ENCODE assay signal across 27 mouse cellular contexts in the genomic region with DNA sequence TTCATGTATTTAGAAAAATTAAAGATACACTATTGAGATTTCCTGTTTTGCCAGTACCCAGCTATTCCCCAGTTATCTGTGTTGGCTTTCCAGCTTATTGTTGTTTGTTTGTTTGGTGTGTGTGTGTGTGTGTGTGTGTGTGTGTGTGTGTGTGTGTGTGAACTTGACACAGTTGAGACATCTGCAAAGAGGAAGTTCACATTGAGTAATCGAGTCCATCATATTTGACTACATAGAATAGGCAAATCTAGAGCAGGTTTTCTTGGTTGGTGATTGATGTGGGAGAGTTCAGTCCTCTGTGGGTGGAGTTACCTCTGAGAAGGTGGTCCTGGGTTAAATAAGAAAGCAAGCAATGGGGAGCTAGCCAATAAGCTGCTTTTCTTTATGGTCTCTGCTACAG. TPM values are rescaled to one million over a fixed set of nuclear protein-coding genes. Genes with fewer than 3 reads are reported as not detected.
DNase-seq lines count a peak whose midpoint lies in the region; ATAC-seq and TF ChIP-seq lines count a peak whose summit lies in the region.
"Had no signal": no experiment of that assay in that cellular context is flagged by ENCODE, and none has a peak within 500 bp of the region (broad histone marks: within the 10 kb centered on the region; RNA-seq: fewer than 3 reads in every experiment).

No protein-coding gene starts in this region.

- TF ChIP-seq EP300 in liver, postnatal 0 days (IDR thresholded peaks at IDR 0.05; ENCODE audit: low read depth): no peak
- no peak for TF ChIP-seq EP300 in CH12.LX (IDR thresholded peaks at IDR 0.05; ENCODE audit: low read length)

- H3K4me1 ChIP-seq in liver, adult 2 months (ENCODE audit: control insufficient read depth, insufficient read depth, low read length): peaks cover 4% of the 10 kb centered on the region; the same call in 1 of the 2 replicates
- H3K4me1 ChIP-seq in liver, postnatal 0 days (ENCODE audit: insufficient read depth): no peaks in the 10 kb centered on the region
- H3K4me1 ChIP-seq in CH12.LX (ENCODE audit: control insufficient read depth in 1 of 2, insufficient read depth in 2 of 2): peaks cover 0 to 2% of the 10 kb centered on the region in 2 experiments; a peak in 1 of 4 replicates
- no peaks in the 10 kb centered on the region for H3K4me1 ChIP-seq in kidney, embryonic 14.5 days (ENCODE audit: control insufficient read depth, insufficient read depth, low read length)

- no peaks in the 10 kb centered on the region for H3K79me2 ChIP-seq in liver, adult 2 months (ENCODE audit: control insufficient read depth, insufficient read depth, low read length)
- H3K79me2 ChIP-seq in CH12.LX (replicated peaks; ENCODE audit: control insufficient read depth, extremely low read depth, insufficient read depth, poor library complexity, severe bottlenecking): no peaks in the 10 kb centered on the region

- no peaks in the 10 kb centered on the region for H3K27me3 ChIP-seq in liver, adult 2 months (ENCODE audit: control insufficient read depth, insufficient read depth, low read length)
- H3K27me3 ChIP-seq in liver, postnatal 0 days (ENCODE audit: insufficient read depth, low read length): no peaks in the 10 kb centered on the region
- H3K27me3 ChIP-seq in CH12.LX (replicated peaks): no peaks in the 10 kb centered on the region
- no peaks in the 10 kb centered on the region for H3K27me3 ChIP-seq in kidney, embryonic 14.5 days (ENCODE audit: control insufficient read depth, insufficient read depth, low read length)

- in situ Hi-C loops in CH12.LX (cut with MboI; ENCODE audit: low pct_ligation_motif_present, low pct_unique_long_range_greater_than_20kb, low sequenced_read_pairs): no loop called here

- no peak for TF ChIP-seq CTCF in liver, adult 2 months (IDR thresholded peaks at IDR 0.05; ENCODE audit: low read depth, low read length)
- no peak for TF ChIP-seq CTCF in liver, postnatal 0 days (IDR thresholded peaks at IDR 0.05; ENCODE audit: low read depth)
- no peak for TF ChIP-seq CTCF in CH12.LX (conservative IDR thresholded peaks at IDR 0.05 in 1 of 2, IDR thresholded peaks at IDR 0.05 in 1 of 2; ENCODE audit: low read depth in 2 of 2, low read length in 2 of 2)

- no peak overlapping the region for H3K4me3 ChIP-seq in liver, adult 2 months (ENCODE audit: insufficient read depth, low read depth, low read length)
- no peak overlapping the region for H3K4me3 ChIP-seq in liver, postnatal 0 days (ENCODE audit: low read depth, low read length)
- no peak overlapping the region for H3K4me3 ChIP-seq in CH12.LX (replicated peaks in 1 of 3; ENCODE audit: low read depth in 2 of 3, low read length in 2 of 3, poor library complexity in 1 of 3)
- H3K4me3 ChIP-seq in kidney, embryonic 14.5 days (ENCODE audit: low read length): no peak overlapping the region

- no peaks in the 10 kb centered on the region for H3K36me3 ChIP-seq in liver, adult 2 months (ENCODE audit: control insufficient read depth, insufficient read depth, low read length)
- H3K36me3 ChIP-seq in liver, postnatal 0 days (replicated peaks; ENCODE audit: insufficient read depth, low read length): no peaks in the 10 kb centered on the region
- no peaks in the 10 kb centered on the region for H3K36me3 ChIP-seq in CH12.LX (replicated peaks in 1 of 2; ENCODE audit: control insufficient read depth in 1 of 2, insufficient read depth in 1 of 2, low read length in 1 of 2)
- no peaks in the 10 kb centered on the region for H3K36me3 ChIP-seq in kidney, embryonic 14.5 days (ENCODE audit: control insufficient read depth, insufficient read depth, low read length)
- H3K36me3 ChIP-seq: G1E had no signal

- ATAC-seq in liver, postnatal 0 days: no peak
- peak; percentile 49; the same call in 1 of the 2 replicates for ATAC-seq in megakaryocyte, adult 5-6 weeks (ENCODE audit: poor library complexity, severe bottlenecking)
- peak; percentile 78 for ATAC-seq in neutrophil, adult 5-6 weeks (ENCODE audit: extremely low read depth, insufficient number of reproducible peaks, low FRiP score, poor library complexity, severe bottlenecking)
- ATAC-seq in kidney, embryonic 14.5 days (ENCODE audit: low FRiP score, low TSS enrichment): no peak
- ATAC-seq: activated CD4-positive, CD25-positive, alpha-beta regulatory T cell, adult 4 months; CD4-positive, CD25-positive, alpha-beta regulatory T cell, adult 4 months; Patski had no signal

- peak; percentile 64 for DNase-seq in liver, adult 2 months (ENCODE audit: extremely low read depth, low read depth, low spot score)
- no peak for DNase-seq in liver, postnatal 0 days
- peak; percentile 17 for DNase-seq in CH12.LX (ENCODE audit: extremely low read depth)
- no peak for DNase-seq in embryo, embryonic 10 days (ENCODE audit: low spot score)
- DNase-seq in kidney, adult 8-10 months: no peak
- DNase-seq: adrenal gland, adult 2 months; adrenal gland, adult 8-10 months; adrenal gland, postnatal 10 days; adrenal gland, postnatal 14 days; adrenal gland, postnatal 25 days; adrenal gland, postnatal 36 days; B cell, adult 2 months; cerebellum, adult 11 months; cerebellum, adult 11-12 months; cerebellum, adult 18-20 months had no signal

- H3K9me3 ChIP-seq in liver, postnatal 0 days (ENCODE audit: low read length): no peaks in the 10 kb centered on the region
- no peaks in the 10 kb centered on the region for H3K9me3 ChIP-seq in CH12.LX (replicated peaks; ENCODE audit: low read length)
- H3K9me3 ChIP-seq in kidney, embryonic 14.5 days (ENCODE audit: control insufficient read depth, low read length): no peaks in the 10 kb centered on the region
- H3K9me3 ChIP-seq: G1E had no signal

- no peak overlapping the region for H3K9ac ChIP-seq in liver, adult 2 months (ENCODE audit: low read depth, low read length)
- H3K9ac ChIP-seq in liver, postnatal 0 days (replicated peaks): no peak overlapping the region
- H3K9ac ChIP-seq in CH12.LX (ENCODE audit: insufficient read depth, low read depth): no peak overlapping the region
- no peak overlapping the region for H3K9ac ChIP-seq in kidney, embryonic 14.5 days (ENCODE audit: low read depth, low read length)

- no peak overlapping the region for H3K27ac ChIP-seq in liver, adult 2 months (replicated peaks; ENCODE audit: insufficient read depth, low read depth, low read length)
- H3K27ac ChIP-seq in liver, postnatal 0 days (ENCODE audit: low read depth): no peak overlapping the region
- no peak overlapping the region for H3K27ac ChIP-seq in CH12.LX (ENCODE audit: insufficient read depth, low read depth)
- H3K27ac ChIP-seq in kidney, embryonic 14.5 days (ENCODE audit: low read depth, low read length): no peak overlapping the region

- dilution Hi-C loops in CH12.LX (cut with MboI; ENCODE audit: extremely low pct_ligation_motif_present, extremely low pct_unique_long_range_greater_than_20kb, low sequenced_read_pairs): no loop called here

- no peak overlapping the region for H3K4me2 ChIP-seq in liver, postnatal 0 days (ENCODE audit: low read depth, low read length)
- H3K4me2 ChIP-seq in CH12.LX (ENCODE audit: insufficient read depth, low read depth, poor library complexity, severe bottlenecking): no peak overlapping the region
- no peak overlapping the region for H3K4me2 ChIP-seq in kidney, embryonic 14.5 days (replicated peaks; ENCODE audit: low read depth, low read length)

- TF ChIP-seq RAD21 in CH12.LX (IDR thresholded peaks at IDR 0.05; ENCODE audit: low read depth, low read length): no peak

- 30% methylated on average over 1 of the region's 1 CpGs for WGBS in liver, adult 2 months
- 53% methylated on average over 1 of the region's 1 CpGs for WGBS in liver, postnatal 0 days (ENCODE audit: insufficient replicate concordance)
- WGBS in kidney, embryonic 14.5 days: 85% methylated on average over 1 of the region's 1 CpGs

- no peak for TF ChIP-seq POLR2A in liver, adult 2 months (IDR thresholded peaks at IDR 0.05; ENCODE audit: extremely low read depth, insufficient read depth, low read length)
- no peak for TF ChIP-seq POLR2A in CH12.LX (IDR thresholded peaks at IDR 0.05; ENCODE audit: low read depth, low read length)

TF ChIP-seq in CH12.LX, 34 proteins besides CTCF, POLR2A, EP300 and RAD21:
- no peak for TF ChIP-seq MAZ (IDR thresholded peaks at IDR 0.05; ENCODE audit: low read depth, low read length)
- no peak for TF ChIP-seq GABPA (IDR thresholded peaks at IDR 0.05; ENCODE audit: insufficient replicate concordance, low read depth, low read length)
- TF ChIP-seq USF2 (conservative IDR thresholded peaks at IDR 0.05; ENCODE audit: low read depth, low read length): no peak
- no peak for TF ChIP-seq TBP (conservative IDR thresholded peaks at IDR 0.05; ENCODE audit: low read depth, low read length)
- no peak for TF ChIP-seq ZNF384 (IDR thresholded peaks at IDR 0.05; ENCODE audit: low read depth, low read length)
- TF ChIP-seq NELFE (IDR thresholded peaks at IDR 0.05; ENCODE audit: low read depth, low read length): no peak
- TF ChIP-seq E2F4 (IDR thresholded peaks at IDR 0.05; ENCODE audit: insufficient replicate concordance, low read depth, low read length): no peak
TF ChIP-seq in CH12.LX: peak in this region for 0.

RNA-seq across cellular contexts. Expression of a gene that starts 22.7 kb away (rescaled TPM):
- 135 and 160 TPM in 2 replicates for total RNA-seq in liver, adult 2 months (2014; rRNA removed)
- 47.7 and 64.6 TPM in 2 replicates for polyA plus RNA-seq in liver, adult 2 months (2012; rRNA removed)
- 25.6 and 27.4 TPM in 2 replicates for polyA plus RNA-seq in liver, postnatal 0 days (2015; fragmentation: Nextera tagmentation; extraction: Ambion mirVana)
- total RNA-seq in CH12.LX (2012; rRNA removed) (4.1 TPM in 2 replicates), CH12.LX (2014; rRNA removed) (14.4 and 15.0 TPM in 2 replicates)
- polyA plus RNA-seq in CH12.LX (2012; ENCODE audit: insufficient read length, low read depth): 8.7 and 9.4 TPM in 2 replicates
- 15.3 and 15.8 TPM in 2 replicates for total RNA-seq in megakaryocyte, adult 5-6 weeks (2015)
- total RNA-seq in megakaryocyte, adult 5-6 weeks (2017): 8.8 and 10.3 TPM in 2 replicates
- 80.2 and 82.7 TPM in 2 replicates for total RNA-seq in neutrophil, adult 5-6 weeks (2017)
- polyA plus RNA-seq in kidney, embryonic 14.5 days (2014; fragmentation: Nextera tagmentation; extraction: Ambion mirVana): 5.3 and 11.6 TPM in 2 replicates

RNA-seq across cellular contexts. Expression of a gene that starts 32.2 kb away (rescaled TPM):
- not detected in 2 replicates for total RNA-seq in liver, adult 2 months (2014; rRNA removed)
- polyA plus RNA-seq in liver, adult 2 months (2012; rRNA removed): not detected in 2 replicates
- polyA plus RNA-seq in liver, postnatal 0 days (2015; fragmentation: Nextera tagmentation; extraction: Ambion mirVana): not detected in 2 replicates
- total RNA-seq in CH12.LX (2012; rRNA removed): not detected in 2 replicates
- not detected in 2 replicates for total RNA-seq in CH12.LX (2014; rRNA removed)
- polyA plus RNA-seq in CH12.LX (2012; ENCODE audit: insufficient read length, low read depth): not detected in 2 replicates
- total RNA-seq in megakaryocyte, adult 5-6 weeks (2015): not detected in 2 replicates
- total RNA-seq in megakaryocyte, adult 5-6 weeks (2017): not detected in 2 replicates
- 0.23 TPM in 1 of 2 replicates, not detected in the other for total RNA-seq in neutrophil, adult 5-6 weeks (2017)
- polyA plus RNA-seq in kidney, embryonic 14.5 days (2014; fragmentation: Nextera tagmentation; extraction: Ambion mirVana): not detected in 2 replicates
- total RNA-seq: adrenal gland, adult 18-20 months; adrenal gland, adult 2 months; adrenal gland, adult 8-10 months; adrenal gland, postnatal 10 days; adrenal gland, postnatal 14 days; adrenal gland, postnatal 36 days; adrenal gland, postnatal 4 days; ES-E14; MEL had no signal
- polyA plus RNA-seq: activated CD4-positive, CD25-positive, alpha-beta regulatory T cell, adult 4 months; adrenal gland, adult 2 months; C2C12; CD4-positive, CD25-positive, alpha-beta regulatory T cell, adult 4 months; G1E; Patski had no signal

Comparison
In these comparisons a context has a peak if more than half of its experiments do, and no peak if none do; other contexts are left out.
1. DNase-seq: peak in liver, adult 2 months (single experiment) and CH12.LX (single experiment); none in liver, postnatal 0 days (single experiment), embryo, embryonic 10 days (single experiment) and kidney, adult 8-10 months (0 of 2).
2. ATAC-seq: peak in megakaryocyte, adult 5-6 weeks (single experiment) and neutrophil, adult 5-6 weeks (single experiment); none in liver, postnatal 0 days (single experiment) and kidney, embryonic 14.5 days (single experiment).